10 mouse cellular contexts compared by ENCODE assay signal in the genomic region with DNA sequence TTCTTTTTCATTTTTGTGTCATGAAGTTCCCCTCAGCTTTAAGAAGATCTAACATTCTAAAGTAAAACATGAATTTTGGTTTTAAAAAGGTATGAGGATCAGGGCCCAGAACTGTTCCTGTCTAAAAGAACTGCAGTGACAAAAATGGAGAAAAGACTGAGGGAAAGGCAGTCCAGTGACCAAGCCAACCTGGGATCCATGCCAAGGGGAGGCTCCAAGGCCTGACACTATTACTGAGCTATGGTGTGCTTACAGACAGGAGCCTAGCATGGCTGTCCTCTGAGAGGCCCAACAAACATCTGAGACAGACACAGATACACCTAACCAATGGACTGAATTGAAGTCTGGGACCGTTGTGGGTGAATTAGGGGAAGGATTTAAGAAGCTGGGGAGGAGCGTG. TPM values are rescaled to one million over a fixed set of nuclear protein-coding genes. Genes with fewer than 3 reads are reported as not detected.
A peak's percentile ranks its signal among the peaks of the same experiment; 100 is the strongest.
DNase-seq lines count a peak whose midpoint lies in the region; ATAC-seq and TF ChIP-seq lines count a peak whose summit lies in the region.
"Had no signal": no experiment of that assay in that cellular context is flagged by ENCODE, and none has a peak within 500 bp of the region (broad histone marks: within the 10 kb centered on the region; RNA-seq: fewer than 3 reads in every experiment).

No protein-coding gene starts in this region.

- peaks cover 42% of the 10 kb centered on the region for H3K36me3 ChIP-seq in hindbrain, postnatal 0 days (ENCODE audit: insufficient read depth, low read length)
- peaks cover 54% of the 10 kb centered on the region for H3K36me3 ChIP-seq in hindbrain, embryonic 14.5 days (replicated peaks; ENCODE audit: control insufficient read depth, insufficient read depth)

- H3K4me3 ChIP-seq in hindbrain, postnatal 0 days (ENCODE audit: low read length), result no peak overlapping the region
- H3K4me3 ChIP-seq in hindbrain, embryonic 14.5 days (replicated peaks; ENCODE audit: low read length), result no peak overlapping the region
- H3K4me3 ChIP-seq: heart, adult 2 months had no signal

- DNase-seq in cerebellum, adult 9-11 months, result peak; percentile 30
- no peak for DNase-seq in cerebellum, adult 9-10 months
- peak; percentile 49 for DNase-seq in hindbrain, postnatal 0 days (ENCODE audit: low spot score)
- DNase-seq in hindbrain, embryonic 14.5 days (ENCODE audit: low spot score), result no peak
- DNase-seq in right cerebral cortex, postnatal 4 days, result peak; percentile 16
- DNase-seq in right cerebral cortex, postnatal 25 days, result no peak
- peak; percentile 48 for DNase-seq in skeletal muscle tissue, adult 2 months (ENCODE audit: low read depth, low spot score)
- DNase-seq in urinary bladder, postnatal 25 days (ENCODE audit: low spot score), result no peak

- no peak overlapping the region for H3K4me2 ChIP-seq in hindbrain, postnatal 0 days (ENCODE audit: low read depth, low read length)
- H3K4me2 ChIP-seq in hindbrain, embryonic 14.5 days (replicated peaks), result no peak overlapping the region

- no peak for ATAC-seq in hindbrain, postnatal 0 days
- no peak for ATAC-seq in hindbrain, embryonic 14.5 days (ENCODE audit: low FRiP score)
- ATAC-seq: Patski had no signal

- H3K27ac ChIP-seq in hindbrain, postnatal 0 days, result no peak overlapping the region
- H3K27ac ChIP-seq in hindbrain, embryonic 14.5 days, result no peak overlapping the region
- H3K27ac ChIP-seq: heart, adult 2 months had no signal

- no peaks in the 10 kb centered on the region for H3K4me1 ChIP-seq in hindbrain, postnatal 0 days (ENCODE audit: insufficient read depth, low read length)
- no peaks in the 10 kb centered on the region for H3K4me1 ChIP-seq in hindbrain, embryonic 14.5 days (replicated peaks; ENCODE audit: control insufficient read depth, insufficient read depth, low read length)

- no peaks in the 10 kb centered on the region for H3K9me3 ChIP-seq in hindbrain, postnatal 0 days (ENCODE audit: low read length)
- H3K9me3 ChIP-seq in hindbrain, embryonic 14.5 days (ENCODE audit: control insufficient read depth, low read length), result peaks cover 10% of the 10 kb centered on the region

- no peak overlapping the region for H3K9ac ChIP-seq in hindbrain, postnatal 0 days (replicated peaks; ENCODE audit: low read length)
- no peak overlapping the region for H3K9ac ChIP-seq in hindbrain, embryonic 14.5 days

- TF ChIP-seq CTCF in hindbrain, postnatal 0 days (IDR thresholded peaks at IDR 0.05; ENCODE audit: low read depth), result no peak

- H3K27me3 ChIP-seq in hindbrain, postnatal 0 days (ENCODE audit: insufficient read depth, low read length), result no peaks in the 10 kb centered on the region
- no peaks in the 10 kb centered on the region for H3K27me3 ChIP-seq in hindbrain, embryonic 14.5 days (ENCODE audit: control insufficient read depth, insufficient read depth, low read length)
- H3K27me3 ChIP-seq: Patski had no signal

- 96% methylated on average over 2 of the region's 2 CpGs for WGBS in hindbrain, postnatal 0 days
- WGBS in hindbrain, embryonic 14.5 days, result 96% methylated on average over 2 of the region's 2 CpGs

RNA-seq across cellular contexts. Expression of a gene that starts 15.1 kb away (rescaled TPM):
- total RNA-seq in hindbrain, postnatal 0 days (2014; rRNA removed), result 14.8 and 14.9 TPM in 2 replicates
- polyA plus RNA-seq in hindbrain, postnatal 0 days (2015; fragmentation: Nextera tagmentation; extraction: Ambion mirVana), result 32.7 and 36.8 TPM in 2 replicates
- polyA plus RNA-seq in hindbrain, embryonic 14.5 days (2014; fragmentation: Nextera tagmentation; extraction: Ambion mirVana), result 41.7 and 45.0 TPM in 2 replicates

RNA-seq across cellular contexts. Expression of a gene that starts 15.7 kb away (rescaled TPM):
- total RNA-seq in hindbrain, postnatal 0 days (2014; rRNA removed), result 8.6 and 11.7 TPM in 2 replicates
- polyA plus RNA-seq in hindbrain, postnatal 0 days (2015; fragmentation: Nextera tagmentation; extraction: Ambion mirVana), result 6.3 and 6.4 TPM in 2 replicates
- polyA plus RNA-seq in hindbrain, embryonic 14.5 days (2014; fragmentation: Nextera tagmentation; extraction: Ambion mirVana), result 9.3 and 10.0 TPM in 2 replicates

Comparison
In these comparisons a context has a peak if more than half of its experiments do, and no peak if none do; other contexts are left out.
1. DNase-seq: peak in cerebellum, adult 9-11 months (single experiment), hindbrain, postnatal 0 days (single experiment), right cerebral cortex, postnatal 4 days (single experiment) and skeletal muscle tissue, adult 2 months (single experiment); none in cerebellum, adult 9-10 months (single experiment), hindbrain, embryonic 14.5 days (single experiment), right cerebral cortex, postnatal 25 days (single experiment) and urinary bladder, postnatal 25 days (single experiment).